Mouse (Mus musculus) urinary bladder, postnatal 25 days (tissue): ENCODE measurements at regions not wholly inside any gene's neighbourhood (a gene's known extent, or its start where the extent isn't known, plus 50 kb on each side); places are given as distances from the start of the nearest gene placed in this dataset.
A peak's percentile ranks its signal among the peaks of the same experiment; 100 is the strongest.

Experiments
- DNase-seq: peaks from one replicate; pipeline ENCODE4 v3.0.0; 2022; ENCODE audit warnings: low spot score

DNA sequence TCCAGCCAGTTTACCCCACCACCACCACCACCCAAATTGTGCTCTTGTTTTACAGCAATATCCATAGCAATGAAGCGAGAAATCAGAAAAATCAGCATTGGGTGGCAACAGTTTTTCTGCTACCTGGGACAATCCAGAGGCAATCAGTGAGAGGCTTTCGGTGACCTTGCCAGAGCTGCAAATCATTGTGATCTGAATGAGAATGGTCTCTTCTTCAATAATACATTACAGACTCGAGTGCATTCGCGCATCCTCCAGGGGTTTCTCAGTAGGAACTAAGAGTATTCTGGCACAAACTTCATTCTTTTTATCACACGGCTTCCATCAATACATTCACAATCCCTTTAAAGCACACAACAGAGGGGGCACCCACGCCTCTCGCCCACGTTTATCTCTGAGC lies 91.2 kb downstream of the Srek1 start:
- DNase-seq, result no peak

DNA sequence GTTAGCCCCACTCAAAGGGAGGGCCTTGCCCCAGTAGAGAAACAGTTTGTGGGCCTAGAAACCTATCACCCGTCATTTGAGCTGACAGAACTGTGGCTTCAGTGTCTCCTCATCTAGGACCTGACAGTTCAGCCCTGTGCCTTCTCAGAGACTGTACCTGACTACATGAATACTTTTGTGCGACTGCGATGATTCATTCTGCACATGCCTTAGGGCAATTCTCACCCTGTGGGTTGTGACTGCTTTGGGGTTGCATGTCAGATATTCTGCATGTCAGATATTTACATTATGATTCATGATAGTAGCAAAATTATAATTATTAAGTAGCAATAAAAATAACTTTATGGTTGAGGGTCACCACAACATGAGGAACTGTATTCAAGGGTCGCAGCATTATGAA lies 93.7 kb downstream of the Srek1 start:
- DNase-seq, result no peak

DNA sequence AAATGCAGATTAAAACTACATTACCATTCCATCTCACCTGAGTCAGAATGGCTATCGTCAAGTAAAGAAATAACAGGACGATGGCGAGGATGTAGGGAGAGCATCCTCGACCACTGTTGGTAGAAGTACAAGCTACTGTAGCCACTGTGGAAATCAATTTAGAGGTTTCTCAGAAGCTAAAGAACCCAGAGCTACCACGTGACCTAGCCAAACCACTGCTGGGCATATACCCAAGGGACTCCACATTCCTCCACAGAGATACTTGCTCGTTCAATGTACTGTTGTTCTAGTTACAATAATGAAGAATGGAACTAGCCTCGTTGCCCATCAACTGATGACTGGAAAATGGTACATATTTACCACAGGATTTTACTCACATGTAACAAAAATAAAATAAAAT lies 94.4 kb downstream of the Srek1 start:
- no peak for DNase-seq

GRCm38 (mm10) chr13:103676831-103677230 lies 97.6 kb downstream of the Srek1 start:
- DNase-seq, result no peak

GRCm38 (mm10) chr13:103676221-103676620 lies 98.2 kb downstream of the Srek1 start:
- no peak for DNase-seq

GRCm38 (mm10) chr13:103670611-103671010 lies 103.8 kb downstream of the Srek1 start:
- DNase-seq, result no peak

GRCm38 (mm10) chr13:103669856-103670255 lies 104.6 kb downstream of the Srek1 start:
- DNase-seq, result no peak

GRCm38 (mm10) chr13:103667749-103668148 lies 106.7 kb downstream of the Srek1 start:
- DNase-seq, result no peak

DNA sequence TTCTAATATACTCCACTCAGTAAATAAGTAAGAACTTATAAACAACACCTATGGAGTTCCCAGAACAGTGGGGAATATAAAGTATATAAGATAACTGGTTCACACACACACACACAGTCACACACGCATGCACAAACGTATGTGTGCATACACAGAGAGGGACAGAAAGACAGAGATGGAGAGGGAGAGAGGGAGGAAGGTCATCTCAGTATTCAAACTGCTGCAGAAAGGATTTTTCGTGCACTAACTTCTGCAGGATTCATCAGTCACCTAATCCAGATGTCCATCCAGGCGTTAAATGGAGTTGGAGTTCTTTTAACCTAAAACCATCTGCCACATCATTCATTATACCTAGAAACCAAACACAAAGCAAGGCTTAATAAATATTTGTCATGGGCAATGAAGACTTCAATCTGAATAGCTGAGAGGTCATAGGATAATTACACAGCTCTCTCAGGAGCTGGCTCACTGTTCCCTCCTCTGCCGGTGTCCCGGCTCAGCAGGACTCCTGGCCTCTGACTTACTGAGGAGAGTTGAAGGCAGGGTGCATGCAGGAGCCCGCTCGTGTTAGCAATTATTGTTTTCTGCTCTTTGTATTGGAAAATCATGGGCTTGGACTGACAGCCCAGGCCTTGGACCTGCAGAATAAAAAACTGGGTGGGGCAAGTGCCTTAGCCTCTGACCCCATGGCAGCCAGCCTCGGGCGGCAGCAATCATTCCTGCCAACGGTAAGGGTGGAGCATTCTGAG lies 114.0 kb downstream of the Srek1 start:
- no peak for DNase-seq

DNA sequence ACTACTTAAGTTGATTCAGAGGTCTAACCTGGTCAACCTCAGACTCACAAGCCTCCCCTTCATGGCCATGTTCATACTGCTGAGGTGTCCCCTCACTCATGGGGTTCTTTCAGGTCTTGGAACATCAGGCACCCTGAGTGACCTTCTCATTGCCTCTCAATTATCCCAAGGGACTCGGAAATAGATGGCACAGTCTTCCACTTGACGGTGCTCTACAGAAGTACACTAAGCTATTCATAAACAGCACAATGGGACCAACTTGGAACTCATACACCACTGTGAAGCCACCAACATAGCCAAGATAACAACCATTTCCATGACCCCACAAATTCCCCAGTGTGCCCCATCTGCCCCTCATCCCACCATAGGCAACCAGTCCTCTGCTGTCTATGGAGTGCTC lies 118.4 kb downstream of the Srek1 start:
- DNase-seq, result no peak

GRCm38 (mm10) chr13:103653216-103653615 lies 121.2 kb downstream of the Srek1 start:
- no peak for DNase-seq

- no peak for DNase-seq
Measured at GRCm38 (mm10) chr13:103649383-103649782, 125.0 kb downstream of the Srek1 start.

- DNase-seq, result no peak
Measured at GRCm38 (mm10) chr13:103648016-103648415, 126.4 kb downstream of the Srek1 start.

DNA sequence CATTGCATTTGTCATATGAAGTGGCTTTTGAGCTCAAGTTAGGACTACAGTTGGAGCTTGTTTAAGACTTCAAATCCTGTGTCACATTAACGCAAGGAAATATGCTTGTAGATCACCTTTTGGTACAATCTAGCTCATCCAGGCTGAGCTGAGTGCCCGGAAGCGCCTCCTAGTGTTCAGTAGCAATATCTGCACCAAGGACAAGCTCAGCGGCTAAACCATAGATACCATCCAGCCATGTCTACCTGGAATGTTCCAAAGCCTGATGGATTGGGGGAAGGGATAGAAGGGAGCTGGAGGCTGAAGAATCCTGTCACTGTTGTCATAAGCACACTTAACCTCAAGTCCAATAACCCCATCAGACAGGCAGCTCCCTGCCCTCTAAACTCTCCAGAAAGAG lies 128.4 kb downstream of the Srek1 start:
- DNase-seq, result peak; percentile 11

DNA sequence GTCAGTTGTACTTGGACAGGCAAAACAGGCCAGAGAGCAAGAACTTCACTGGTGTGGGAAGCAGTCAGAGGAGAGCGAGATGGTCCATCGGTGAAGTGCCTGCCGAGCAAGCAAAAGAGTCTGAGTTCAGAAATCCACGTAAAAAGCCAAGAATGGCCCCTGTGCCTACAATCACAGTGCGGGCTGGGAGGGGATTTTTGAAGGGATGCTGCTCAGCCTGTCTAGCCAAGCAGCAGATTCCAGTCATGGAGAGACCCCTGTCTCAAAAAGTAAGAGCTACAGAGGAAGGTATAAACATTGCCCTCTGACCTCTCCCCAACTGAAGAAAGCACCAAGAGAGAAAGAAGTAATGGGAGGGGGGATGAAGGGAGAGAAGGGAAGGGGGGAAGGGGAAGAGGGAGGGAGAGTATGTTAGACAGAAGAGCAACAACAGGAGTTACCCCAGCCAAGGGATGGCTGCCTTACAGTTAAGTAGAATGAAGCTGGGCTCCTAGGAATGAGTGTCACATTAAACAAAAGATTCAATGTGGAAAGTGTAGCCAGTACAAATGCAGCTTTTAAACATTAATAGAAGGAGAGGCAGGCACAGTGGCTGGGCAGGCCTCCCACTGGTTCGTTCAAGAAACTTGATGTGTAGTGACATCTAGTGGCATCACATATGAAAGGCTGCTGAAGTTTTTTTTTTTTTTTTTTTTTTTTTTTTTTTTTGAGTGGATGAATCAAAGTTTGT lies 130.2 kb downstream of the Srek1 start:
- peak; percentile 29 for DNase-seq

DNA sequence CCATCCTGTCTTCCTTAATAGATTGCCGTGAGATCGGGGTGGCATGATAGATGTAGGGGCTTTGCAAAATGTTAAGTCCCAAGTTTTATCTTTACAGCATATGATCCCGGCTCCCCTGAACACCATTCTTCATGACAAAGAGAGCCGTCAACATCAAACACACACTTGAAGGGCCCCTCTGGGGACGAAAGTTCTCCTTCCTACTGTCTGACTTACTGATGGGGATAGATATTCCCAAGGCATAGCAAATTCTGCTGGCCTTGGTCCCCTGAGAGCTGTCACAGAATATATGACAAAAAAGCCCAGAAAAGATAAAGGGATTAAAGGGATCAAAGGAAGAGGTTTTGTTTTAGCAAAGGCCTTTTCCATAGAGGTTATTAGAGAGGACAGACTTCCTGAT lies 130.9 kb downstream of the Srek1 start:
- no peak for DNase-seq

- DNase-seq, result no peak
Measured at GRCm38 (mm10) chr13:103642542-103643375, 131.6 kb downstream of the Srek1 start.

- DNase-seq, result no peak
Measured at GRCm38 (mm10) chr13:103638038-103638437, 136.4 kb downstream of the Srek1 start.

GRCm38 (mm10) chr13:103637414-103637813 lies 137.0 kb downstream of the Srek1 start:
- no peak for DNase-seq

DNA sequence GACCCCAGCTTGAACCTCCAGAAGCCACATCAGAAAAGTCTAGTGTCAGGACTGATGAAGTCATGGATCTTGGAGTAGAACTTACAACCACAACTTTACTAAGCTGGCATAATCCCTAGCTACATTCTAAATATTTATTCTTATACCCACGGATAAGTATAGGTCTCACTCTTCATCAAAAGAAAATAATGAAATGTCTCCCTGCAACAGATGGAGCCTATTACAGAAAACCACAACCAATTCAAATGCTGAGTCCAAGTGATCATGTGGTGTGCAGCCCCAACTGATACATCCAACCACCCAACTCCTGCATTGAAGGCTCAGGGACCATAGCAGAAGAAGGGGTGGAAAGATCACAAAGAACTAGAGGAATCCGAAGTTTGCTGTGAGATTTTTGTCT lies 137.8 kb downstream of the Srek1 start:
- no peak for DNase-seq

- DNase-seq, result no peak
Measured at GRCm38 (mm10) chr13:103623810-103624209, 150.6 kb downstream of the Srek1 start.

DNA sequence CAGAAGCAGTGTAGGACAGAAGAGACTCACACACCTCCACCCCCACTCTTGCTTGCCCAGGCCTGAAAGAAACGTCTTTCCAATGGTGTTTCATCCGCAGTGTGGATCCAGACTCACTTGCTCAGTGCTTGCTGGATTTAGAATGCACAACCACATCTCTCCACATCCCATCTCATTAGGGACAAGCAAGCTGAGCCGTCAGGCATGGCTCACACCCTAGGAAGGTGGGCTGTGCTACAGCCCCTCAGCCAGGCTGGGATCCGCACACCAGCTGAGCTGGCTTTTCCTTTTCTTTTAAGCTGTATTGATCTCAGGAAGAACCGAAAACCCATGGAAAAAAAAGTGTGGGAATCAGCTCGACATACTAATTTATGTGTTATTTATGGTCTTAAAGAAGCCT lies 151.1 kb downstream of the Srek1 start:
- DNase-seq, result no peak

GRCm38 (mm10) chr13:103622324-103622723 lies 152.1 kb downstream of the Srek1 start:
- no peak for DNase-seq
